Mouse (Mus musculus) E14TG2a.4 (cell line): ENCODE results near the gene Fthl17d.

Experiments
- CTCF ChIP-seq: conservative IDR thresholded peaks from 2 replicates; pipeline ENCODE4 v1.5.1; 2014; ENCODE audit warnings: low read length
- NANOG ChIP-seq: IDR thresholded peaks from 2 replicates; pipeline ENCODE4 v1.6.1; 2014; ENCODE audit warnings: borderline replicate concordance, low read length, mixed read lengths

GRCm38 (mm10) chrX:8944041-8944440 is 42.5 kb downstream of the Fthl17d start:
- TF ChIP-seq CTCF (no peak), NANOG (no peak)
